Mouse (Mus musculus): ENCODE measurements around the gene Ckap2l.

Ckap2l gene

DNA sequence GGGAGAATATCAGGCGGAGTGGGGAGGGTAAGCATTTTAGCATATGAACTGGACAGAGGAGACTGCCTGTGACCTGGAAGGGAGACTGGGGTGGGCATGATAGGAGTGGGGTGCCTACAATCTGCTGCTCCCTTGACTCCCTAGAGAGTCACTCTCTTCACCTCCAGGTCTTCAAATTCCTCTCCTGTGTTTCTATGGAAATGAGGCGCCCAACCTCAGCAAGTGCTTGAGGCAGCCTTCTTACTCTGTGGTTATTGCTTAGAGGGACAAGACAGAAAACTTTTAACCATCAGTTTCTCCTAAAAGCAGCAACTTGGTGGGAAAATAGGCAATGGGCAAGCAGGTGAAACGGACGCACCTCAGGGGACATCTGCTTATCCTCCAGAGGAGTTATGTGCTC, 60.5 kb downstream of the Ckap2l start:
- in situ Hi-C loops (cut with MseI, MboI), result no loop called here

DNA sequence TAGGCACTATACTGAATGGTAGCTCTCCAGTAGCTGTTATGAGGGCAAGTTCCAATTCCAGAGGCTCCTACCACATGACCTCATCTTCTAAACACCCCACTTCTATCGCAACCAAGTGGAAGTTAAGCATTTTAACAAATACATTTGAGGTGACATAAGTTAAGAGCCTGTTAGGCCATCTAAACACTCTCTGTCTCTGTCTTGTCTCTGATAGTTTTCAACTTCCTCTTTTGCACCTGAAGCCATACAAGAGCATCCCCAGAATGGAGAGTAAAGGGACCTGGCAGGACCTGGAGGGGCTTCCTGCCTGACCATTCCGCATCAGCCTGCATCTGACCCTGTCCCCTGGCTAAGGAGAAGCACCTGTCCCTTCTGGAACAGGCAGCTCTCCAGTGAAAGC, 62.3 kb downstream of the Ckap2l start:
- in situ Hi-C loops (cut with MseI, MboI), result no loop called here

DNA sequence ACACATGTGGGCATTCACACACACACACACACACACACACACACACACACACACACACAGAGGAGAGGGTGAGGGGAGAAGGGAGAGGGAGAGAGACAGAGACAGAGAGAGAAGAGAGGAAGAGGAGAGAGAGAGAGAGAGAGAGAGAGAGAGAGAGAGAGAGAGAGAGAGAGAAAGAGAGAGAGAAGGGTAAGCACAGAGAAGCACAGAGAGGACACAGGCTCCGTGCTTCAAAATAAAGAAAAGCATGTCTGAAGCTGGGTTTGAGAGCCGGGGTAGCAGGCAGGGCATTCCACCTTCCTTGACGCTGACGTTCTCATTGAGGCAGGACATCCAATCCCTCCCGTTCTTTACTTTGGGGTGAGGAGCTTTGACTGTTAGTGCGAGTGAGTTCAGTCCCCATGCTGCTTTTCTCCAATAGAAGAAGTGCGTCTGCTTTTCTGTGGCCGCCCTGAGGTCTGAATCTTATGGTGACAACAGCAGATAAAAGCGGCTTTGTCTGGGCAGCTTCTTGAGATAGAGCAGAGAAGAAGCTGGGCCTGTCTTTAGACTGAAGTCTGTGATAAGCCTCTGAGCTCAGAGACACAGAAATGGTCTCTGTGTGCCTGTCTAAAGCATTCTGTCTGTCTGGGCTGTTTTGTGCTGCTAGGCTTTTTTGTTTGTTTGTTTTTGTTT, 63.1 kb downstream of the Ckap2l start:
- in situ Hi-C loops (cut with MseI, MboI), result no loop called here

DNA sequence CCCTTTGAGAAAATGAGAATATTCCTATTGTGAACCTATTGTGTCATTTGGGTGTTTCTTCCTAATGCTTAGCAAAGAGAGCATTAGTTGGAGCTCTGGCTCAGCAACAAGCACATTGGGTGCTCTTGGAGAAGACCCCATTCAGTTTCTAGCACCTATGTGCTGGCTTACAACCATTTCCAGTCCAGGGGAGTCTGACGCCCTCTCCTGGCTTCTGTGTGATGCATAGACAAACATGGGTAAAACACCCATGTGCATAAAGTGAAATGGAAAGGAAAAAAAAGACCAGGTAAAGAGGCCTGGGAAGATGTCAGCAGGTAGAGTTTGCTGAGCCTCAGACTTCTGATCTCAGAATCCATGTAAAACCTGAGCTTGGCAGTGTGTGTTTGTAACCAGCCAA, 63.8 kb downstream of the Ckap2l start:
- in situ Hi-C loops (cut with MseI, MboI), result no loop called here

GRCm38 (mm10) chr2:129232484-129232883, 64.5 kb downstream of the Ckap2l start:
- in situ Hi-C loops (cut with MseI, MboI), result no loop called here

DNA sequence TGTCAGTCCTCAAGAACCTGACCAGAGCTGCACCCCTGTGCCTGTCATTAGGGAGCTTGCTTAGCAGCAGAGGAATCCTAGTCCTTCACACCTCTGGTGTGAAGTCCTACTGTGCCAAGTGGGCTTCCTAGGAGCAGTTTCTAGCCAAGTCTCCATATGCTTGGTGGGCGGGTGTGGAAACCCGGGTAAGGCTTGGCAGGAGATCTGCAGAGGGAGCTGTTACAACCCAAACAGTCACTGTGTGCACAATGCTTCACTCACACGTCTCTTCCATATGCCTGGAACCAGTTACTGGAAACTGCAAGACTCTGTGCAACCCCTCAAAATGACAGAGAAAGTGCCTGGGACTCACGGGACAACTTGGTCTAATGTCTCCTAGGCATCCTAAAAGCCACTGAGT, 65.0 kb downstream of the Ckap2l start:
- in situ Hi-C loops (cut with MseI, MboI), result no loop called here

DNA sequence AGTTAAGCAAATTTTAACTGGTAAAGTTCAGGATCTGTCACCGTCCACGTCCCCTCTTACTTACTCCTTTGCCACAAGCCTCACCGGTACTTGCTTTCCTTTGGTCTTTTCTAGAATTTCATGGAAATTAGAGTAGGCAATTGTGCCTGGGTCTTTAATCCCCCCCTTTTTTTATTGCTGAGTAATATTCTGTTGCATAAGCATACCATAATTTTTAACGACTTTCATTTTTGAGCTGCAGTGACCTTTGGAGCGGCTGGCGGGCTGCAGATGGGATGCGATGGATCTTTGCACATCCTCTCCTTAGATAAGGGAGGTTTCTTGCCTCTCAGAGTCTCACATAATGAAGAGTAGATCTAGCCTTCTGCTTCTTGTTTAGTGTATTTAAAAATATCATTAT, 67.7 kb downstream of the Ckap2l start:
- in situ Hi-C loops (cut with MseI, MboI), result no loop called here

DNA sequence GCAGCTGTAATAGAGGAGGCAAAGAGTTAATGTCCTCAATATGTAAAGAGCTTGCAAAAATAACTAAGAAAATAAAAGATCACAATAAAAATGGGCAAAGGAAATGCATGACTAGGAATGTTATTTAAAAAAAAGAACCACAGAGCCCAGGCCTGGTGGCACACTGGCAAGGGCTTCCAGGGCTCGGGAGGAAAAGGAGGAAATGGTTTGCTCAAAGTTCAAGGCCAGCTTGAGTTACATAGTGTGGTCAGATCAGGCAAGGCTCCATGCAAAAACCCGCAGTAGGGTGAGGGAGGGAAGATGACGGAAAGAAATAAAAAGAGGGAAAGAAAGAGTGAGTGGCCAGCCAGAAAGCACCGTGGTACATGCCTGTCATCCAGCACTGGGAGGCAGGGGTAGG, 68.4 kb downstream of the Ckap2l start:
- in situ Hi-C loops (cut with MseI, MboI), result no loop called here

- in situ Hi-C loops (cut with MseI, MboI), result no loop called here
Observed at GRCm38 (mm10) chr2:129227709-129228108, 69.3 kb downstream of the Ckap2l start.

GRCm38 (mm10) chr2:129227011-129227529, 69.9 kb downstream of the Ckap2l start:
- in situ Hi-C loops (cut with MseI, MboI), result no loop called here

DNA sequence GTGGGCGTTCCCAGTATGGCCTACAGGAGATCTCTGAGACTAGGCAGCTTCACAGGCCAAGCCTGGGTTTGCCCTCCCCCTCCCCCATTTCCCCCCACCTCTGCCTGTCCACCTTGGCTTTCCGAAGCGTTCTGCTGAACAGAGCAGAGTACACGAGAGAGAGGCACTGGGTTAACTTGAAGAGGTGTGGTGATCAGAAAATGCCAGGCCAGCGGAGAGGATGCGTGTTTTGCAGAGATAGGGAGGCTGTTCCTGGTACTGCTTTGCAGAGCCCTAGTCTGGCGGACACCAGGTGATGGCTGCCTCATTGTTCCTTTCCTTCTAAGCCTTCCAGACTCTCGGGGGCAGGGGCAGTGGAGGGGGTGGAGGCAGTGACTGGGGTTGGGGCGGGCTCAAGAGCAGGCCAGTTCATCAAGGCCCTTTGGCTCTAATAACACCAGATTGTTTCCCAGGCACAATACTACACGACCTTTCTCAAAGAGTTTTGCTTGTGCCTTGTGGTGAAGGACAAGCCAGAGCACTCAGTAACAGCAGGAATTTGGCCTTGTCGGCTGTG, 70.6 kb downstream of the Ckap2l start:
- in situ Hi-C loops (cut with MseI, MboI), result no loop called here

DNA sequence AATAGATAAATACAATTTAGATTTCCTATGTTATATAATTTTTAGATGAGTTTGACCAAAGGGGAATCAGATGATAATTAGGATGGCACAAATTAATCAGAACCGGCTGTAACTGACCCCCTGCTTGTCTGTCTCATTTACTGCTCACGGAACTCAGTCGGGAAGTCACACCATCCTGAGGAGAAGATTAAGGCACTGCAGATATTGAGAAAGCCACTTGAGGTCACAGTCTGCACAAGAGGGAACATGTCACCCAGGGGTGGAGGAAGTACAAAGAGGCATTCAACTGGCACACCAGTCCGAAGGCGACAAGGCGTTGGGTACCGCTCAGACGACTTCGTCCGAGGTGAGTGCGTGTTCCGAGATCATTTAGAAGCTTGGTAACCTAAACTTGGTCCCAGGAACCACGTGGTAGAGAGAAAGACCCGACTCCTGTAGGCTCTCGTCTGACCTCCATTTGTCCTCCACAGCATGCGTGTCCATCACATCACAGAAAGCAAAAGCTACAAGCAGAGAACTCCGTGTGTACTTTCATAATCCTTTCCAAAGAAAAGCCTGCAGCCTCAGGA, 71.7 kb downstream of the Ckap2l start:
- in situ Hi-C loops (cut with MseI, MboI), result no loop called here

- in situ Hi-C loops (cut with MseI, MboI), result no loop called here
Observed at GRCm38 (mm10) chr2:129224178-129224577, 72.8 kb downstream of the Ckap2l start.

DNA sequence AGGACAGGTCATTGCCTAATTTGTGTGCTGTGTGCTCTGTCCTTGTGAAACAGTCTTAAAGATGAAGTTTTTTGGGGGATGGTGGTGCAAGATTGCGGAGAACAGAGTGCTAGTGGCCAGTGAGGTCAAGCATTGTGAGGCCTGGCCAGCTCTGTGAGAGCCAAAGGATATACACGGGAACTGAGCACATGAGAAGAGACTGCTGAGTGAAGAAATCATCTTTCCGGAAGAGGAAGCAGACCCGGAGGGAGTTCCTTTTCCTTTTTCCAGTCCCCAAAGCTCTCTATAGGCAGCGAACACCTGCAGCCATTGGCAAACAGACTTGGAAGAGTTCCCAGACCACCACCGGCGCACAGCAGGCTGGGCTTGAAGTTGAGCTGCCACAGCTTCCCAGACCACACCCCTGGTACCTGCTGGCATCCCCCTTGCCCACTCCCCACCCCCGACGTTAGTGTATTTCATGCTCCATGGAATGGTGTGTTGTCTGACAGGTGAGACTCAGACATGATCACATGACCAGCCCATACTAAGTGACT, 75.8 kb downstream of the Ckap2l start:
- in situ Hi-C loops (cut with MseI, MboI), result no loop called here

GRCm38 (mm10) chr2:129218537-129219105, 78.4 kb downstream of the Ckap2l start:
- in situ Hi-C loops (cut with MseI, MboI), result no loop called here

All from mouse trophoblast stem cell (cell line).